ENCODE assay signal across 8 mouse cellular contexts in the genomic region with DNA sequence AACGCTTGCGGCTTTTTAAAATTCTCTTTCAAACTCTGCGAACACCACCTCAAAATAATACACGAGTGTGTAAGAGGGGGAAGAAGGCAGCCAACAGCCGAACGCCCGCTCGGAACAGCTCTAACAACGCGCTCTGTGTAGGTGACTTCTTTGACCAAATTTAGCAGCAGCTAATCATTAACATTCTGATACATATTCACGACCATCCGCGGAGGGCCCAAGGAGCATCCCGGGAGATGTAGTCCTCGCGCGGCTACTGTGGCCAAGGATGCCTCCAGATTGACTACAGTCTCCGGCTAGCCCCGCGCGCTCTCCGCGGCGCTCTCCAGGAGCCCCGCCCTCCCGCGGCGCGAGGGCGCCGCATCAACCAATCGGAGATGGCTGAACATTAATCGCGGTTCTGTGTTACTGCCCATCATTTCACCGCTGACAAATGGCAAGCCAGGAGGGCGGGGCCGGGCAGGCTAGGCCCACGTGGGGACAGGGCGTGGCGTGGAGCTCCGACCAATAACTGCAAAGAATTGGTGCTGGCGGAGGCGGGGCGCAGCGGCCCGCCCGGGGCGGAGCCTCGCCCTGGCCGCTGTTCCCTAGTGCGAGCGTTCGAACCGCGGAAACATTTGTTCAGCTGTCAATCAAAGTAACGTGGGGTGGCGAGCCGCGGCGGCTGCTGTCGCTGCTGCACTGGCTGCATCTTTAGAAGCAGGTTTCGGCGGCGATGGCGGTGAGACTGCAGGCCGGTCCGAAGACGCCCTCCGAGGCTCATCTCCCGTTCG. TPM values are rescaled to one million over a fixed set of nuclear protein-coding genes. Genes with fewer than 3 reads are reported as not detected.
DNase-seq lines count a peak whose midpoint lies in the region; ATAC-seq lines count a peak whose summit lies in the region.

A gene (minus strand): TSS at position 135 of the 773 bp plus-strand sequence.

- DNase-seq in B cell, adult 2 months: peak; percentile 100
- DNase-seq in brain, adult 2 months (ENCODE audit: low read depth, low spot score): peak; percentile 100
- peak; percentile 100 for DNase-seq in heart, embryonic 10.5 days (ENCODE audit: low spot score)
- DNase-seq in liver: peak; percentile 100
- DNase-seq in spleen, postnatal 4 days (ENCODE audit: low spot score in 2 of 2): peak; percentile 100

- H3K27ac ChIP-seq in heart, embryonic 10.5 days: peak within 1 kb of the TSS; percentile 97
- peak within 1 kb of the TSS; percentile 97 for H3K27ac ChIP-seq in kidney, embryonic 15.5 days

- no peaks in the 10 kb centered on the region for H3K36me3 ChIP-seq in heart, embryonic 10.5 days
- H3K36me3 ChIP-seq in kidney, embryonic 15.5 days: no peaks in the 10 kb centered on the region

- peak within 1 kb of the TSS; percentile 73 for H3K4me2 ChIP-seq in kidney, embryonic 15.5 days

- under 1% methylated on average over 71 of the region's 71 CpGs for WGBS in heart, embryonic 10.5 days
- WGBS in kidney, embryonic 15.5 days: under 1% methylated on average over 71 of the region's 71 CpGs

- peak; percentile 93 for ATAC-seq in erythroblast, adult 5-6 weeks (replicated peaks; ENCODE audit: low FRiP score, poor library complexity, severe bottlenecking)
- ATAC-seq in kidney, embryonic 15.5 days (replicated peaks; ENCODE audit: low FRiP score): peak; percentile 98
- ATAC-seq in monocyte, adult 5-6 weeks (replicated peaks; ENCODE audit: insufficient number of reproducible peaks, low FRiP score, low TSS enrichment, poor library complexity, severe bottlenecking): peak; percentile 97

- H3K27me3 ChIP-seq in heart, embryonic 10.5 days (ENCODE audit: insufficient read depth, poor library complexity, severe bottlenecking): peaks cover 15% of the 10 kb centered on the region; the same call in 1 of the 2 replicates
- H3K27me3 ChIP-seq in kidney, embryonic 15.5 days: no peaks in the 10 kb centered on the region

- H3K4me3 ChIP-seq in heart, embryonic 10.5 days: peak within 1 kb of the TSS; percentile 89
- H3K4me3 ChIP-seq in kidney, embryonic 15.5 days (replicated peaks): peak within 1 kb of the TSS; percentile 95

- H3K9me3 ChIP-seq in heart, embryonic 10.5 days: no peaks in the 10 kb centered on the region
- no peaks in the 10 kb centered on the region for H3K9me3 ChIP-seq in kidney, embryonic 15.5 days (replicated peaks)

- H3K4me1 ChIP-seq in heart, embryonic 10.5 days: peaks cover 12% of the 10 kb centered on the region; the same call in 1 of the 2 replicates
- H3K4me1 ChIP-seq in kidney, embryonic 15.5 days: peaks cover 39% of the 10 kb centered on the region

- H3K9ac ChIP-seq in kidney, embryonic 15.5 days: peak within 1 kb of the TSS; percentile 90

RNA-seq across cellular contexts. Expression of the gene that starts here (rescaled TPM):
- total RNA-seq in erythroblast, adult 5-6 weeks (2015; ENCODE audit: low replicate concordance): 9.0 and 17.3 TPM in 2 replicates
- 5.3 and 6.4 TPM in 2 replicates for total RNA-seq in erythroblast, adult 5-6 weeks (2017; ENCODE audit: low replicate concordance)
- 7.6 and 10.6 TPM in 2 replicates for polyA plus RNA-seq in heart, embryonic 10.5 days (2016; fragmentation: Nextera tagmentation; extraction: Ambion mirVana)
- polyA plus RNA-seq in kidney, embryonic 15.5 days (2015; fragmentation: Nextera tagmentation; extraction: Ambion mirVana): 15.0 and 15.4 TPM in 2 replicates
- 35.3 to 55.7 TPM (median 35.6 TPM) in 3 replicates for total RNA-seq in monocyte, adult 5-6 weeks (2017)

Comparison
In these comparisons a context has a peak if more than half of its experiments do, and no peak if none do; other contexts are left out.
1. Peak in every context shown above with its lines: DNase-seq, ATAC-seq, H3K4me3 ChIP-seq and H3K27ac ChIP-seq.